Mouse (Mus musculus) MEL (cell line): ENCODE measurements at regions not wholly inside any gene's neighbourhood (a gene's known extent, or its start where the extent isn't known, plus 50 kb on each side); places are given as distances from the start of the nearest gene placed in this dataset.

Experiments
- MYC ChIP-seq: IDR thresholded peaks from 2 replicates; pipeline ENCODE4 v1.6.1; 2011; ENCODE audit warnings: low read depth, mild to moderate bottlenecking, low read length, improper control_type of control experiment, moderate library complexity
- POLR2A ChIP-seq, 2 experiments: IDR thresholded peaks; 2 replicates each; pipeline ENCODE4 v1.6.1; 2011 to 2012; ENCODE audit warnings: low read length in 2 of 2, mild to moderate bottlenecking in 2 of 2, control low read depth in 1 of 2, improper control_type of control experiment in 1 of 2, low read depth in 1 of 2, moderate library complexity in 1 of 2; ENCODE audit not compliant: control insufficient read depth in 1 of 2, insufficient read depth in 1 of 2, poor library complexity in 1 of 2
- TAL1 ChIP-seq: IDR thresholded peaks from 2 replicates; pipeline ENCODE4 v1.6.1; 2012; ENCODE audit warnings: mild to moderate bottlenecking, inconsistent platforms, low read length, moderate library complexity, mixed read lengths
- UBTF ChIP-seq: IDR thresholded peaks from 2 replicates; pipeline ENCODE4 v1.6.1; 2012; ENCODE audit warnings: low read depth, mild to moderate bottlenecking, inconsistent platforms, low read length, improper control_type of control experiment, moderate library complexity, borderline replicate concordance; ENCODE audit not compliant: insufficient read depth
- ZC3H11A ChIP-seq: IDR thresholded peaks from 2 replicates; pipeline ENCODE4 v1.6.1; 2012; ENCODE audit warnings: low read depth, mild to moderate bottlenecking, inconsistent platforms, low read length, improper control_type of control experiment

GRCm38 (mm10) chr12:77776011-77776546 lies 418.0 kb upstream of the Gm6657 start:
- no peak for TF ChIP-seq POLR2A (IDR thresholded peaks at IDR 0.05; ENCODE audit: control insufficient read depth in 1 of 2, insufficient read depth in 1 of 2, low read depth in 1 of 2, low read length in 2 of 2, poor library complexity in 1 of 2)
- no peak for TF ChIP-seq UBTF
- no peak for TF ChIP-seq TAL1
- no peak for TF ChIP-seq ZC3H11A
- TF ChIP-seq MYC: no peak
